Mouse (Mus musculus) brain, embryonic 14.5 days (tissue): ENCODE results near the gene Srpx2.

Experiments
- CTCF ChIP-seq: fragments of 200-500 bp; IDR thresholded peaks from 2 replicates; pipeline ENCODE4 v1.5.1; 2012; ENCODE audit warnings: inconsistent platforms, mild to moderate bottlenecking, moderate library complexity, borderline replicate concordance; ENCODE audit not compliant: insufficient read depth, insufficient read length; ENCODE audit errors: extremely low read depth
- POLR2A ChIP-seq: fragments of 200-500 bp; IDR thresholded peaks from 2 replicates; pipeline ENCODE4 v1.6.1; 2012; ENCODE audit warnings: mild to moderate bottlenecking, inconsistent platforms, borderline replicate concordance; ENCODE audit not compliant: poor library complexity, insufficient read depth, insufficient read length, severe bottlenecking; ENCODE audit errors: extremely low read depth

- TF ChIP-seq CTCF (peak; percentile 43; the same call in 1 of the 2 replicates), POLR2A (peak; percentile 43; the same call in 1 of the 2 replicates)
Observed at GRCm38 (mm10) chrX:133898014-133898542, 10.1 kb upstream of the Srpx2 start, which contains the start of gene Tspan6.
